In the genomic region with DNA sequence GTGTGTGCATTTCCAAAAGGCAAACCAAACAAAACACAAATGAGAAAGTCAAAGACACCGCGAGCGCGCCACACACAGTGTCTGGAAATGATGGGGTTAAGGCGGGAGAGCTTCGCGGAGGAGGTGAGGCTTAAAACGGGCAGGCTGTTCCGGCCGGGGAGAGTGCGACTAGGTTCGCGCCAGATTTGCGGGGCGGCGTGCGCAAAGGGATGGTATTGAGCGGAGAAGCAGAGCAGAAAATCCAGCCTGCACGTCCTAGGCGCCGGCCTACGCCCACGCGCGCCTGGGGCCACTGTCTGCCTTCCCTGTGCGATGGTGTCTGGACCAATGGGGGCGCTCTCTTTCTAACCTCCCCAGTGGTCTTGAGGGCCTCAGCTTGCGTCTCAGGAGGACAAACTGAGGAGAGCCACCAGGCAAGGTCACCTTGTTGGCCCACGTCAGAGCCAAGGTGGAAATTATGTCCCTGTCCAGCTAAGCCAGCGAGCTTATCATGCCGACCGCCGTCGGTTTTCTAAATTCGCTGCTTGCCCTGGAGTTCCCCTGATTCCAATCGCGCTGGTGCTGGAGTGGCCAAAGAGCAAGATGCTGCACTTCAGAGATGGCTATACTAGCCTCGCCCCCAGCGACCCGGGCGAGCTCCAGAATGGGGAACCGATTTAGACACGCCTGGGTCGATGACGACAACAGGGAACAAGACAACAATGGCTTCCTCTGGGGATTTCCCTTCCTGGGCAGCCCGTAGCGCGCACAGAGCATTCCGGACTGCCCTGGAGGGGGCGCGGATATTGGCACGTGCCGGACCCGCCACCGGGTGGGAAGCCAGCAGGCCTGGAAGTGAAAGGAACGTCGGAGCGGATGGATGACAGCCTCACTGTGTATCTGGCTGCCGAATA, we compare ENCODE assay signal across 7 mouse cellular contexts. TPM values are rescaled to one million over a fixed set of nuclear protein-coding genes. Genes with fewer than 3 reads are reported as not detected.
DNase-seq lines count a peak whose midpoint lies in the region; ATAC-seq and TF ChIP-seq lines count a peak whose summit lies in the region.

No protein-coding gene starts in this region.

- WGBS in intestine, embryonic 14.5 days, result under 1% methylated on average over 59 of the region's 59 CpGs
- 1% methylated on average over 59 of the region's 59 CpGs for WGBS in liver, embryonic 11.5 days
- WGBS in midbrain, embryonic 16.5 days, result under 1% methylated on average over 59 of the region's 59 CpGs
- under 1% methylated on average over 59 of the region's 59 CpGs for WGBS in stomach, embryonic 16.5 days

- no peak for TF ChIP-seq CTCF in MEL (IDR thresholded peaks at IDR 0.05 in 2 of 3, conservative IDR thresholded peaks at IDR 0.05 in 1 of 3; ENCODE audit: control insufficient read depth in 1 of 3, insufficient read depth in 1 of 3, low read depth in 2 of 3, low read length in 3 of 3, poor library complexity in 1 of 3, severe bottlenecking in 1 of 3)

- no peaks in the 10 kb centered on the region for H3K36me3 ChIP-seq in MEL (ENCODE audit: control insufficient read depth in 1 of 2, insufficient read depth in 2 of 2, low read length in 2 of 2)
- no peaks in the 10 kb centered on the region for H3K36me3 ChIP-seq in intestine, embryonic 14.5 days (ENCODE audit: control insufficient read depth, insufficient read depth, low read length)
- H3K36me3 ChIP-seq in liver, embryonic 11.5 days (ENCODE audit: control insufficient read depth, insufficient read depth, low read length), result no peaks in the 10 kb centered on the region
- no peaks in the 10 kb centered on the region for H3K36me3 ChIP-seq in midbrain, embryonic 16.5 days (ENCODE audit: control insufficient read depth, insufficient read depth, low read length)
- H3K36me3 ChIP-seq in stomach, embryonic 16.5 days (ENCODE audit: control insufficient read depth, insufficient read depth, low read length), result no peaks in the 10 kb centered on the region

- peak overlapping the region; percentile 7 to 34; a peak in 3 of 4 replicates for H3K4me3 ChIP-seq in MEL (ENCODE audit: control insufficient read depth in 1 of 2, insufficient read depth in 1 of 2, low read depth in 2 of 2, low read length in 2 of 2)
- H3K4me3 ChIP-seq in intestine, embryonic 14.5 days (ENCODE audit: low read depth, low read length), result peak overlapping the region; percentile 27
- H3K4me3 ChIP-seq in liver, embryonic 11.5 days (ENCODE audit: low read depth, low read length), result peak overlapping the region; percentile 26
- peak overlapping the region; percentile 26 for H3K4me3 ChIP-seq in midbrain, embryonic 16.5 days (ENCODE audit: low read depth, low read length)
- H3K4me3 ChIP-seq in stomach, embryonic 16.5 days (replicated peaks; ENCODE audit: low read length), result peak overlapping the region; percentile 39

- H3K4me1 ChIP-seq in MEL (ENCODE audit: control insufficient read depth in 1 of 2, insufficient read depth in 2 of 2, low read length in 2 of 2), result no peaks in the 10 kb centered on the region
- peaks cover 16% of the 10 kb centered on the region; the same call in 1 of the 2 replicates for H3K4me1 ChIP-seq in intestine, embryonic 14.5 days (replicated peaks; ENCODE audit: control insufficient read depth, insufficient read depth, low read length)
- H3K4me1 ChIP-seq in liver, embryonic 11.5 days (replicated peaks; ENCODE audit: control insufficient read depth, insufficient read depth, low read length), result peaks cover 6% of the 10 kb centered on the region; the same call in 1 of the 2 replicates
- H3K4me1 ChIP-seq in midbrain, embryonic 16.5 days (ENCODE audit: control insufficient read depth, insufficient read depth, low read length), result peaks cover 29% of the 10 kb centered on the region
- peaks cover 26% of the 10 kb centered on the region for H3K4me1 ChIP-seq in stomach, embryonic 16.5 days (ENCODE audit: control insufficient read depth, insufficient read depth, low read length)

- TF ChIP-seq EP300 in MEL (IDR thresholded peaks at IDR 0.05; ENCODE audit: low read depth in 1 of 2, low read length in 2 of 2), result no peak

- H3K4me2 ChIP-seq in intestine, embryonic 14.5 days (ENCODE audit: low read length), result peak overlapping the region; percentile 44
- H3K4me2 ChIP-seq in liver, embryonic 11.5 days, result peak overlapping the region; percentile 72
- peak overlapping the region; percentile 60 for H3K4me2 ChIP-seq in midbrain, embryonic 16.5 days (ENCODE audit: low read length)
- H3K4me2 ChIP-seq in stomach, embryonic 16.5 days (ENCODE audit: low read depth, low read length), result peak overlapping the region; percentile 53

- TF ChIP-seq RAD21 in MEL (IDR thresholded peaks at IDR 0.05; ENCODE audit: low read depth, low read length), result no peak

- H3K79me2 ChIP-seq in MEL (ENCODE audit: control insufficient read depth, insufficient read depth, low read length, poor library complexity), result no peaks in the 10 kb centered on the region

- H3K9ac ChIP-seq in MEL (ENCODE audit: control insufficient read depth, low read depth, low read length, poor library complexity, severe bottlenecking), result 0 out of 2 replicates have a peak overlapping the region, but pooled peaks have one; percentile 15
- H3K9ac ChIP-seq in intestine, embryonic 14.5 days (ENCODE audit: low read length), result no peak overlapping the region
- no peak overlapping the region for H3K9ac ChIP-seq in liver, embryonic 11.5 days (ENCODE audit: low read depth, low read length)
- H3K9ac ChIP-seq in midbrain, embryonic 16.5 days (ENCODE audit: low read depth, low read length), result 0 out of 2 replicates have a peak overlapping the region, but pooled peaks have one; percentile 6
- peak overlapping the region; percentile 19; the same call in 1 of the 2 replicates for H3K9ac ChIP-seq in stomach, embryonic 16.5 days (ENCODE audit: low read length)

- H3K9me3 ChIP-seq in MEL (replicated peaks; ENCODE audit: insufficient read depth, low read length), result no peaks in the 10 kb centered on the region
- no peaks in the 10 kb centered on the region for H3K9me3 ChIP-seq in intestine, embryonic 14.5 days (ENCODE audit: control insufficient read depth, low read length)
- no peaks in the 10 kb centered on the region for H3K9me3 ChIP-seq in liver, embryonic 11.5 days (ENCODE audit: control insufficient read depth, low read length)
- no peaks in the 10 kb centered on the region for H3K9me3 ChIP-seq in midbrain, embryonic 16.5 days (replicated peaks; ENCODE audit: control insufficient read depth, low read length, poor library complexity, severe bottlenecking)
- no peaks in the 10 kb centered on the region for H3K9me3 ChIP-seq in stomach, embryonic 16.5 days (replicated peaks; ENCODE audit: control insufficient read depth, low read length)

- TF ChIP-seq POLR2A in MEL (IDR thresholded peaks at IDR 0.05; ENCODE audit: control insufficient read depth in 1 of 2, insufficient read depth in 1 of 2, low read depth in 1 of 2, low read length in 2 of 2, poor library complexity in 1 of 2), result 0 out of 4 replicates have a peak, but pooled peaks of 1 of the 2 experiments have one; percentile 32

- ATAC-seq in granulocyte monocyte progenitor cell, adult 5-6 weeks (replicated peaks; ENCODE audit: poor library complexity, severe bottlenecking), result peak; percentile 95
- no peak; the same call in 1 of the 2 replicates for ATAC-seq in intestine, embryonic 14.5 days (replicated peaks; ENCODE audit: low FRiP score, low TSS enrichment, low read depth)
- peak; percentile 33; the same call in 1 of the 2 replicates for ATAC-seq in liver, embryonic 11.5 days (replicated peaks; ENCODE audit: low FRiP score)
- ATAC-seq in midbrain, embryonic 16.5 days, result no peak
- peak; percentile 44; the same call in 1 of the 2 replicates for ATAC-seq in stomach, embryonic 16.5 days (ENCODE audit: insufficient read depth, low FRiP score)

- DNase-seq in MEL (ENCODE audit: low read depth, low spot score), result peak; percentile 65
- DNase-seq in brain, adult 2 months (ENCODE audit: low read depth, low spot score), result peak; percentile 60
- DNase-seq in intestine, embryonic 14.5 days (ENCODE audit: low spot score), result peak; percentile 67
- DNase-seq in liver, embryonic 11.5 days (ENCODE audit: low spot score), result peak; percentile 37

- no peak overlapping the region for H3K27ac ChIP-seq in MEL (ENCODE audit: control insufficient read depth, low read depth, low read length)
- no peak overlapping the region for H3K27ac ChIP-seq in intestine, embryonic 14.5 days (ENCODE audit: low read depth)
- no peak overlapping the region for H3K27ac ChIP-seq in liver, embryonic 11.5 days (ENCODE audit: low read depth, low read length)
- H3K27ac ChIP-seq in midbrain, embryonic 16.5 days (ENCODE audit: low read length), result no peak overlapping the region
- no peak overlapping the region for H3K27ac ChIP-seq in stomach, embryonic 16.5 days (ENCODE audit: low read length)

- H3K27me3 ChIP-seq in MEL (ENCODE audit: control insufficient read depth in 1 of 2, insufficient read depth in 2 of 2, low read length in 2 of 2), result peaks cover 7 to 12% of the 10 kb centered on the region in 2 experiments
- H3K27me3 ChIP-seq in intestine, embryonic 14.5 days (replicated peaks; ENCODE audit: control insufficient read depth, insufficient read depth, low read length), result peaks cover 93% of the 10 kb centered on the region
- H3K27me3 ChIP-seq in liver, embryonic 11.5 days (replicated peaks; ENCODE audit: control insufficient read depth, insufficient read depth, low read length), result peaks cover 80% of the 10 kb centered on the region
- H3K27me3 ChIP-seq in midbrain, embryonic 16.5 days (ENCODE audit: control insufficient read depth, insufficient read depth, low read depth, low read length), result peaks cover 59% of the 10 kb centered on the region
- peaks cover 71% of the 10 kb centered on the region for H3K27me3 ChIP-seq in stomach, embryonic 16.5 days (ENCODE audit: control insufficient read depth, insufficient read depth, low read length)

RNA-seq across cellular contexts. Expression of a gene that starts 11.0 kb away (rescaled TPM):
- not detected in 2 replicates for total RNA-seq in MEL (2012; rRNA removed)
- not detected for polyA plus RNA-seq in MEL (2012; ENCODE audit: insufficient read depth in 1 of 2, insufficient read length in 2 of 2, low read depth in 1 of 2, low replicate concordance in 2 of 2, missing spikeins in 1 of 2)
- not detected in 2 replicates for total RNA-seq in granulocyte monocyte progenitor cell, adult 5-6 weeks (2014; fragmentation: Nextera tagmentation)
- not detected in 2 replicates for total RNA-seq in granulocyte monocyte progenitor cell, adult 5-6 weeks (2017)
- polyA plus RNA-seq in intestine, embryonic 14.5 days (2014; fragmentation: Nextera tagmentation; extraction: Ambion mirVana), result not detected in 2 replicates
- polyA plus RNA-seq in liver, embryonic 11.5 days (2014; fragmentation: Nextera tagmentation; extraction: Ambion mirVana), result not detected in 2 replicates
- polyA plus RNA-seq in midbrain, embryonic 16.5 days (2015; fragmentation: Nextera tagmentation; extraction: Ambion mirVana), result not detected in 2 replicates
- polyA plus RNA-seq in stomach, embryonic 16.5 days (2015; fragmentation: Nextera tagmentation; extraction: Ambion mirVana), result not detected in 2 replicates

RNA-seq across cellular contexts. Expression of a gene that starts 13.0 kb away (rescaled TPM):
- total RNA-seq in MEL (2012; rRNA removed), result not detected in 2 replicates
- not detected for polyA plus RNA-seq in MEL (2012; ENCODE audit: insufficient read depth in 1 of 2, insufficient read length in 2 of 2, low read depth in 1 of 2, low replicate concordance in 2 of 2, missing spikeins in 1 of 2)
- not detected in 2 replicates for total RNA-seq in granulocyte monocyte progenitor cell, adult 5-6 weeks (2014; fragmentation: Nextera tagmentation)
- total RNA-seq in granulocyte monocyte progenitor cell, adult 5-6 weeks (2017), result not detected in 2 replicates
- polyA plus RNA-seq in intestine, embryonic 14.5 days (2014; fragmentation: Nextera tagmentation; extraction: Ambion mirVana), result 0.20 and 0.23 TPM in 2 replicates
- polyA plus RNA-seq in liver, embryonic 11.5 days (2014; fragmentation: Nextera tagmentation; extraction: Ambion mirVana), result 1.1 and 1.4 TPM in 2 replicates
- polyA plus RNA-seq in midbrain, embryonic 16.5 days (2015; fragmentation: Nextera tagmentation; extraction: Ambion mirVana), result 15.6 and 18.0 TPM in 2 replicates
- polyA plus RNA-seq in stomach, embryonic 16.5 days (2015; fragmentation: Nextera tagmentation; extraction: Ambion mirVana), result 0.25 and 0.30 TPM in 2 replicates

RNA-seq across cellular contexts. Expression of a gene that starts 21.5 kb away (rescaled TPM):
- not detected in 2 replicates for total RNA-seq in MEL (2012; rRNA removed)
- polyA plus RNA-seq in MEL (2012; ENCODE audit: insufficient read depth in 1 of 2, insufficient read length in 2 of 2, low read depth in 1 of 2, low replicate concordance in 2 of 2, missing spikeins in 1 of 2), result not detected
- total RNA-seq in granulocyte monocyte progenitor cell, adult 5-6 weeks (2014; fragmentation: Nextera tagmentation), result not detected in 2 replicates
- total RNA-seq in granulocyte monocyte progenitor cell, adult 5-6 weeks (2017), result not detected in 2 replicates
- not detected in 2 replicates for polyA plus RNA-seq in intestine, embryonic 14.5 days (2014; fragmentation: Nextera tagmentation; extraction: Ambion mirVana)
- 0.43 TPM in 1 of 2 replicates, not detected in the other for polyA plus RNA-seq in liver, embryonic 11.5 days (2014; fragmentation: Nextera tagmentation; extraction: Ambion mirVana)
- not detected in 2 replicates for polyA plus RNA-seq in midbrain, embryonic 16.5 days (2015; fragmentation: Nextera tagmentation; extraction: Ambion mirVana)
- polyA plus RNA-seq in stomach, embryonic 16.5 days (2015; fragmentation: Nextera tagmentation; extraction: Ambion mirVana), result 5.9 TPM in 1 of 2 replicates, not detected in the other

RNA-seq across cellular contexts. Expression of a gene that starts 40.5 kb away (rescaled TPM):
- total RNA-seq in MEL (2012; rRNA removed), result 213 and 228 TPM in 2 replicates
- 100 to 1,000 TPM; 254 to 383 TPM for polyA plus RNA-seq in MEL (2012; ENCODE audit: insufficient read depth in 1 of 2, insufficient read length in 2 of 2, low read depth in 1 of 2, low replicate concordance in 2 of 2, missing spikeins in 1 of 2)
- total RNA-seq in granulocyte monocyte progenitor cell, adult 5-6 weeks (2014; fragmentation: Nextera tagmentation), result 57.4 and 70.3 TPM in 2 replicates
- 23.1 and 39.5 TPM in 2 replicates for total RNA-seq in granulocyte monocyte progenitor cell, adult 5-6 weeks (2017)
- polyA plus RNA-seq in intestine, embryonic 14.5 days (2014; fragmentation: Nextera tagmentation; extraction: Ambion mirVana), result 31.2 and 32.4 TPM in 2 replicates
- 65.0 and 66.0 TPM in 2 replicates for polyA plus RNA-seq in liver, embryonic 11.5 days (2014; fragmentation: Nextera tagmentation; extraction: Ambion mirVana)
- polyA plus RNA-seq in midbrain, embryonic 16.5 days (2015; fragmentation: Nextera tagmentation; extraction: Ambion mirVana), result 14.5 and 14.8 TPM in 2 replicates
- 26.0 and 26.8 TPM in 2 replicates for polyA plus RNA-seq in stomach, embryonic 16.5 days (2015; fragmentation: Nextera tagmentation; extraction: Ambion mirVana)

RNA-seq across cellular contexts. Expression of a gene that starts 43.6 kb away (rescaled TPM):
- not detected in 2 replicates for total RNA-seq in MEL (2012; rRNA removed)
- polyA plus RNA-seq in MEL (2012; ENCODE audit: insufficient read depth in 1 of 2, insufficient read length in 2 of 2, low read depth in 1 of 2, low replicate concordance in 2 of 2, missing spikeins in 1 of 2), result not detected
- not detected in 2 replicates for total RNA-seq in granulocyte monocyte progenitor cell, adult 5-6 weeks (2014; fragmentation: Nextera tagmentation)
- not detected in 2 replicates for total RNA-seq in granulocyte monocyte progenitor cell, adult 5-6 weeks (2017)
- polyA plus RNA-seq in intestine, embryonic 14.5 days (2014; fragmentation: Nextera tagmentation; extraction: Ambion mirVana), result not detected in 2 replicates
- polyA plus RNA-seq in liver, embryonic 11.5 days (2014; fragmentation: Nextera tagmentation; extraction: Ambion mirVana), result not detected in 2 replicates
- polyA plus RNA-seq in midbrain, embryonic 16.5 days (2015; fragmentation: Nextera tagmentation; extraction: Ambion mirVana), result not detected in 2 replicates
- polyA plus RNA-seq in stomach, embryonic 16.5 days (2015; fragmentation: Nextera tagmentation; extraction: Ambion mirVana), result not detected in 2 replicates

Comparison
In these comparisons a context has a peak if more than half of its experiments do, and no peak if none do; other contexts are left out.
1. H3K9ac ChIP-seq: peak in MEL (single experiment), midbrain, embryonic 16.5 days (single experiment) and stomach, embryonic 16.5 days (single experiment); none in intestine, embryonic 14.5 days (single experiment) and liver, embryonic 11.5 days (single experiment).
2. ATAC-seq: peak in granulocyte monocyte progenitor cell, adult 5-6 weeks (single experiment), liver, embryonic 11.5 days (single experiment) and stomach, embryonic 16.5 days (single experiment); none in intestine, embryonic 14.5 days (single experiment) and midbrain, embryonic 16.5 days (single experiment).
3. Peak in every context shown above with its lines, with median percentiles within 50 percentile points of each other: DNase-seq, H3K4me3 ChIP-seq and H3K4me2 ChIP-seq.